Mouse (Mus musculus) CH12.LX (cell line): ENCODE data around the gene Coro2b. TPM values are rescaled to one million over a fixed set of nuclear protein-coding genes. Genes with fewer than 3 reads are reported as not detected.

Experiments used
- DNase-seq: peaks from one replicate; pipeline ENCODE4 v3.0.0-alpha.2; 2013; ENCODE audit errors: extremely low read depth
- H3K27ac ChIP-seq: 2 replicates; pipeline ENCODE4 v1.5.1; 2012; ENCODE audit warnings: low read depth, mild to moderate bottlenecking, control low read depth, moderate library complexity; ENCODE audit not compliant: insufficient read depth
- H3K27me3 ChIP-seq: replicated peaks from 2 replicates; pipeline ENCODE3; 2012; ENCODE audit warnings: inconsistent platforms
- H3K36me3 ChIP-seq, 2 experiments: replicated peaks in 1 of 2; 2 replicates each; pipeline versions ENCODE3 to v1.6.1; 2012; ENCODE audit warnings: inconsistent platforms in 1 of 2, low read length in 1 of 2, mild to moderate bottlenecking in 1 of 2, mixed read lengths in 1 of 2, moderate library complexity in 1 of 2; ENCODE audit not compliant: control insufficient read depth in 1 of 2, insufficient read depth in 1 of 2
- H3K4me1 ChIP-seq, 2 experiments: 2 replicates each; pipeline ENCODE4 v1.6.1; 2012; ENCODE audit warnings: inconsistent platforms in 1 of 2, moderate library complexity in 1 of 2; ENCODE audit not compliant: insufficient read depth in 2 of 2, control insufficient read depth in 1 of 2
- H3K4me2 ChIP-seq: 2 replicates; pipeline ENCODE4 v1.6.1; 2012; ENCODE audit warnings: low read depth, mild to moderate bottlenecking, control low read depth; ENCODE audit not compliant: poor library complexity, insufficient read depth, severe bottlenecking
- H3K4me3 ChIP-seq, 3 experiments: fragments of 150-350 bp in 1 of 3; sonication (generic) in 1 of 3; replicated peaks in 1 of 3; 2 replicates each; pipeline versions ENCODE3 to v1.5.1; 2011 to 2012; ENCODE audit warnings: low read depth in 2 of 3, low read length in 2 of 3, mild to moderate bottlenecking in 2 of 3, moderate library complexity in 2 of 3, control low read depth in 1 of 3, improper control_type of control experiment in 1 of 3, inconsistent platforms in 1 of 3, mixed read lengths in 1 of 3; ENCODE audit not compliant: poor library complexity in 1 of 3
- H3K79me2 ChIP-seq: replicated peaks from 2 replicates; pipeline ENCODE4 v1.6.1; 2012; ENCODE audit warnings: mild to moderate bottlenecking, moderate library complexity; ENCODE audit not compliant: control insufficient read depth, poor library complexity, insufficient read depth, severe bottlenecking; ENCODE audit errors: extremely low read depth
- H3K9ac ChIP-seq: 2 replicates; pipeline ENCODE4 v1.6.1; 2012; ENCODE audit warnings: low read depth, mild to moderate bottlenecking, control low read depth, moderate library complexity; ENCODE audit not compliant: insufficient read depth
- H3K9me3 ChIP-seq: replicated peaks from 2 replicates; pipeline ENCODE3; 2012; ENCODE audit warnings: low read length, inconsistent platforms, mixed read lengths
- CHD1 ChIP-seq: IDR thresholded peaks from 2 replicates; pipeline ENCODE4 v1.6.1; 2012; ENCODE audit warnings: low read depth, low read length, improper control_type of control experiment, inconsistent platforms
- CHD2 ChIP-seq: IDR thresholded peaks from 2 replicates; pipeline ENCODE4 v1.6.1; 2011; ENCODE audit warnings: low read length, improper control_type of control experiment
- ELF1 ChIP-seq: IDR thresholded peaks from 2 replicates; pipeline ENCODE4 v1.6.1; 2014; ENCODE audit warnings: low read depth, mild to moderate bottlenecking, inconsistent platforms, low read length, improper control_type of control experiment
- ETS1 ChIP-seq: conservative IDR thresholded peaks from 2 replicates; pipeline ENCODE4 v1.6.1; 2012; ENCODE audit warnings: low read depth, mild to moderate bottlenecking, inconsistent platforms, low read length, improper control_type of control experiment, moderate library complexity
- GABPA ChIP-seq: IDR thresholded peaks from 2 replicates; pipeline ENCODE4 v1.6.1; 2012; ENCODE audit warnings: low read depth, low read length, improper control_type of control experiment, inconsistent platforms; ENCODE audit not compliant: insufficient replicate concordance
- HCFC1 ChIP-seq: IDR thresholded peaks from 2 replicates; pipeline ENCODE4 v1.6.1; 2012; ENCODE audit warnings: low read depth, mild to moderate bottlenecking, inconsistent platforms, low read length, improper control_type of control experiment
- IRF4 ChIP-seq: IDR thresholded peaks from 2 replicates; pipeline ENCODE4 v1.6.1; 2014; ENCODE audit warnings: low read depth, mild to moderate bottlenecking, inconsistent platforms, low read length, improper control_type of control experiment
- JUN ChIP-seq: IDR thresholded peaks from 2 replicates; pipeline ENCODE4 v1.6.1; 2011; ENCODE audit warnings: low read depth, mild to moderate bottlenecking, low read length, improper control_type of control experiment, moderate library complexity; ENCODE audit not compliant: insufficient read depth
- MAZ ChIP-seq: IDR thresholded peaks from 2 replicates; pipeline ENCODE4 v1.6.1; 2012; ENCODE audit warnings: low read depth, mild to moderate bottlenecking, inconsistent platforms, low read length, improper control_type of control experiment, moderate library complexity
- MEF2A ChIP-seq: IDR thresholded peaks from 2 replicates; pipeline ENCODE4 v1.6.1; 2014; ENCODE audit warnings: low read depth, mild to moderate bottlenecking, inconsistent platforms, low read length, improper control_type of control experiment, borderline replicate concordance
- MYC ChIP-seq: IDR thresholded peaks from 2 replicates; pipeline ENCODE4 v1.6.1; 2011; ENCODE audit warnings: low read depth, mild to moderate bottlenecking, improper control_type of control experiment, low read length
- NELFE ChIP-seq: IDR thresholded peaks from 2 replicates; pipeline ENCODE4 v1.6.1; 2011; ENCODE audit warnings: low read depth, low read length, improper control_type of control experiment
- NRF1 ChIP-seq: IDR thresholded peaks from 2 replicates; pipeline ENCODE4 v1.6.1; 2014; ENCODE audit warnings: low read depth, mild to moderate bottlenecking, inconsistent platforms, low read length, improper control_type of control experiment, moderate library complexity
- POLR2AphosphoS2 ChIP-seq: IDR thresholded peaks from 2 replicates; pipeline ENCODE4 v1.6.1; 2011; ENCODE audit warnings: low read depth, low read length, improper control_type of control experiment
- RAD21 ChIP-seq: IDR thresholded peaks from 2 replicates; pipeline ENCODE4 v1.6.1; 2011; ENCODE audit warnings: low read depth, mild to moderate bottlenecking, low read length, improper control_type of control experiment, moderate library complexity
- RCOR1 ChIP-seq: conservative IDR thresholded peaks from 2 replicates; pipeline ENCODE4 v1.6.1; 2012; ENCODE audit warnings: low read depth, mild to moderate bottlenecking, inconsistent platforms, low read length, improper control_type of control experiment
- SIN3A ChIP-seq: IDR thresholded peaks from 2 replicates; pipeline ENCODE4 v1.6.1; 2012; ENCODE audit warnings: low read length, improper control_type of control experiment, inconsistent platforms
- TCF12 ChIP-seq: IDR thresholded peaks from 2 replicates; pipeline ENCODE4 v1.6.1; 2014; ENCODE audit warnings: low read depth, mild to moderate bottlenecking, inconsistent platforms, low read length, improper control_type of control experiment
- USF2 ChIP-seq: conservative IDR thresholded peaks from 2 replicates; pipeline ENCODE4 v1.6.1; 2011; ENCODE audit warnings: low read depth, low read length, improper control_type of control experiment
- ZKSCAN1 ChIP-seq: IDR thresholded peaks from 2 replicates; pipeline ENCODE4 v1.6.1; 2012; ENCODE audit warnings: low read depth, inconsistent platforms, low read length, improper control_type of control experiment, borderline replicate concordance
- dilution Hi-C: fragments of 300-500 bp; cut with MboI; formaldehyde crosslinking; loops from 2 replicates; pipeline ENCODE4 v1.14.3; 2020; ENCODE audit warnings: low sequenced_read_pairs; ENCODE audit not compliant: extremely low pct_unique_long_range_greater_than_20kb, extremely low pct_ligation_motif_present
- in situ Hi-C: fragments of 300-500 bp; cut with MboI; formaldehyde crosslinking; loops from 3 replicates; pipeline ENCODE4 v1.14.3; 2019; ENCODE audit warnings: low sequenced_read_pairs, low pct_ligation_motif_present, low pct_unique_long_range_greater_than_20kb, mixed read lengths
- polyA plus RNA-seq: library from polyadenylated mRNA; unstranded; fragments of >175 nt; gene quantifications from 2 replicates; pipeline ENCODE4 v1.2.1, GENCODE M21; 2012; ENCODE audit warnings: low read depth; ENCODE audit not compliant: insufficient read length
- total RNA-seq, 2 experiments: library from RNA; depleted of rRNA; stranded (reverse); fragments of 300-350 nt in 1 of 2; fragments of >200 nt in 1 of 2; gene quantifications; 2 replicates each; pipeline ENCODE4 v1.2.3; 2012 to 2014

The Coro2b gene
- total and polyA plus RNA-seq, 3 experiments, result 0.77 to 3.2 (median 0.85) TPM

GRCm38 (mm10) chr9:62401589-62401988 lies 135.3 kb downstream of the Coro2b start:
- DNase-seq, result no peak
- Histone ChIP-seq H3K4me2 (no peak overlapping the region), H3K27ac (no peak overlapping the region), H3K4me1 (peaks cover 0 to 3% of the 10 kb centered on the region in 2 experiments; a peak in 1 of 4 replicates), H3K79me2 (no peaks in the 10 kb centered on the region), H3K4me3 (no peak overlapping the region), H3K9me3 (no peaks in the 10 kb centered on the region), H3K9ac (no peak overlapping the region), H3K36me3 (no peaks in the 10 kb centered on the region), H3K27me3 (no peaks in the 10 kb centered on the region)
- TF ChIP-seq POLR2AphosphoS2, result no peak
- no peak for TF ChIP-seq ELF1
- TF ChIP-seq CHD2, result no peak
- no peak for TF ChIP-seq TCF12
- TF ChIP-seq MAZ, result no peak
- TF ChIP-seq HCFC1, result no peak
- no peak for TF ChIP-seq RAD21
- TF ChIP-seq NRF1, result no peak
- no peak for TF ChIP-seq IRF4
- TF ChIP-seq MYC, result no peak
- no peak for TF ChIP-seq ETS1
- no peak for TF ChIP-seq RCOR1
- TF ChIP-seq USF2, result no peak
- no peak for TF ChIP-seq SIN3A
- dilution Hi-C loops, result no loop called here
- in situ Hi-C loops, result no loop called here

DNA sequence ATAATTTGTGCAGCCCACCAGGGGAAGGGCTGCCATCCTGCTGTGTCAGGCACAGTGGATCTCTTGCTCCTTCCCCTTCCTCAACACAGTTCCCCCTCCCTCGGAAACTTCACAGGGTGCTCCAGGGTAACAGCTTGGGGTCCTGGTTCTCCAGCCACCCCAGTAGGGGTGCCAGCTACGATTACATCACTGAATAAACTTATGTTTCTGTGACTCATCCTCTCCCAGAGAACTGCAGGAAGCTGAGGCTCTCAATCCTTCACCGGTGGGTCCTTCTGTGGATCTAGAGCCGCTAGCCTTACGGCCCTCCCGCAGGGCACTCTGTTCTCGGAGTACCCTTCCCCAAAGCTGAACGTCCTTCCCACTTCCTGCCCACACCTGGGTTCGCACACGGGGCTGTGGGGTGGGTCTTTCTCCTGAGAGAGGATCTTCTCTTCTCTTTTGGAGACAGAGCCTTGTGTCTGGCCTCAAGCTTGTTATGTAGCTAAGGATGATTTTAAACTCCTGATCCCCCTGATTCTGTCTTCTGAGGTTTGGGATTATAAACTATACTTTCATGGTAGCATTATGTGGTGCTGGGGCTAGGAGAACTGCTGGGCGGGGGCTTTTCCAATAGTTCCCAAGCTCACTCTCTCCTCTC lies 136.2 kb downstream of the Coro2b start:
- in situ Hi-C loops, result no loop called here

More for the DNA sequence above, 136.2 kb downstream of the Coro2b start:
- H3K36me3 ChIP-seq, result no peaks in the 10 kb centered on the region
- DNase-seq, result no peak
- TF ChIP-seq MEF2A, result no peak
- no peak for TF ChIP-seq JUN
- no peak for TF ChIP-seq ETS1
- no peak for TF ChIP-seq GABPA
- no peak for TF ChIP-seq NELFE
- TF ChIP-seq HCFC1, result no peak
- no peak for TF ChIP-seq CHD1
- TF ChIP-seq ZKSCAN1, result no peak
- H3K4me3 ChIP-seq, result no peak overlapping the region
- H3K9ac ChIP-seq, result no peak overlapping the region
- peaks cover 0 to 3% of the 10 kb centered on the region in 2 experiments; a peak in 1 of 4 replicates for H3K4me1 ChIP-seq
- no peaks in the 10 kb centered on the region for H3K27me3 ChIP-seq
- dilution Hi-C loops, result no loop called here
- H3K79me2 ChIP-seq, result no peaks in the 10 kb centered on the region
- no peak overlapping the region for H3K27ac ChIP-seq
- no peak overlapping the region for H3K4me2 ChIP-seq
- H3K9me3 ChIP-seq, result no peaks in the 10 kb centered on the region
